Mouse (Mus musculus) c-Kit-positive CD71-positive TER-119-negative erythroid progenitor cells, embryonic 14.5 days (primary cell): ENCODE results near the gene Inca1.

Experiments
- DNase-seq: peaks from one replicate; pipeline ENCODE4 v3.0.0-alpha.2; 2013; ENCODE audit warnings: low read depth

The Inca1 gene

GRCm38 (mm10) chr11:70699722-70700556 is at the start of gene Inca1, which contains the start of gene Kif1c:
Inca1 (minus strand) TSS chr11:70700155.
Kif1c (plus strand) TSS chr11:70700548.
- peak; percentile 80 for DNase-seq

- no peak for DNase-seq
Measured at GRCm38 (mm10) chr11:70747876-70748545, 48.1 kb upstream of the Inca1 start.

DNA sequence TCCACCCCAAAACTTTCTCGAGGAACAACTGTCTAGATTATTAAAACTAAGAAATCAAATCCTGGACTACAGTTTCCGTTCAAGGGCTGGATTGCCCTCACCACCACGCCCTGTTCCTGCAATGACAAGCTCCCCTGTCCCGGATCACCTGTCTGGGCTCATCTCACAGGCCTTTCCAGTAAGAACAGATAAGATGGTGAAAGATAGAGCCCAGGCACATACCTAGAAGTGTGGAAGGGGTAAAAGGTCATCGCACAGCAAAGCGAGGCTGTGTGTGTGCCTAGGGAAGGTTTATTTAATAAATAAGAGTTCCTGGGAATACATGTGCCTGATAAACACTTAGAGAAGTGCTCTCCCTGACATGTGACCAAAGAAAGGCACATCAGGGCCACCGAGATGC is 45.7 kb upstream of the Inca1 start:
- no peak for DNase-seq

DNA sequence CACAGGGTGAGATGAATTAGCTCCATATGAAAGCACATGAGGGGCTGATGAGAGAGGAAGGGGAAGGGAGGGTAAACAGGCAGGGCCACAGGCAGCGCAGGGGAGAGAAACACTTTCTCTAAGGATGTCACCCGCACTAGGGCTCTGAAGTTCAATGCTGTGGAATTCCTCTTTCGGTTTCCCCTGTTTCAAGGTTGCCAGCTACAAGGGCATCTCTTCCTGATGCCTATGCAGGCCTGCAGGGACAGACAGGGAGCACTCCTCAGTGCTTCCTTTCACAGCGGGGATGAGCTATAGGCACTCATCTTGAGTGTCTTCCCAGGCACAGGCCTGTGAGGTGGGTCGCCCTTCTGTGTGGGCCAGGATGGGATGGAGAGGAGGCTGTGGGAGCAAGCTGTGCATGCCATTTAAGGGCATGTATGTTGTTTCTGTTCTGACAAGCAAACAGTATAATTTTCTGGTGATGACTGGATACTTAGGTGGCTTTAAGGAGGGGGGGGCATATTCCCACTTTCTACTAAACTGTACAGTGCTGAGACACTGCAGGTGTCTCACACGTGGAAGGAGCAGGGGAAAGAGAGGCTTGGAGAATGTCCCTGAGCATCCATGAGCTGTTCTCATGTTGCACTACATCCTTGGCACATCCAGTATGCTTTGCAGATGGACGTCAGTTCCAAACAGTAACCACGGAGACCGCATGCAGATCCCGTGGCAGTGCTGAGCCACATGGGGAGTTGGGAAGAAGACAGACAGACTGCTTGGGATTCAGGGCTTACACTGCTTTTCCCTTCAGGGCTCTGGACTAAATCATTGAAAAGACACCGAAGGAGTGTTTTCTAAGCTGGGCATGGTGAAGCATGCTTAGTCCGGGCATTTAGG is 42.9 kb upstream of the Inca1 start:
- no peak for DNase-seq

DNA sequence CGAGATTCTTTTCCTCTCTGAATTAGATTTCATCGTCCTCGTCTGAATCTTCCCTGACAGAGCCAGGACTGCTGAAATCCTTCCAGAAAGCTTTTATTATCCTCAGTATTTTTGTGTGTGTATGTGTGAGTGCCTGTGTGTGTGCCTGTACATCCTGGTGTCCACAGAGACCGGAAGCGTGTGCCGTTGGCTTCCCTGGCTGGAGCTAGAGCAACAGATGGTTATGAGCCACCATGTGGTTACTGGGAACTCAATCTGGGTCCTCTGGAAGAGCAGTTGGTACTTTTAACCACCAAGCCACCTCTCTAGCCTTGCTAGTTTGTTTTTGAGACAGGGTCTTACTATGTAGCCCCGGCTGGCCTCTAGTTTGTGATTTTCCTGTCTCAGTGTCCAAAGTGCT is 42.2 kb upstream of the Inca1 start:
- no peak for DNase-seq

DNA sequence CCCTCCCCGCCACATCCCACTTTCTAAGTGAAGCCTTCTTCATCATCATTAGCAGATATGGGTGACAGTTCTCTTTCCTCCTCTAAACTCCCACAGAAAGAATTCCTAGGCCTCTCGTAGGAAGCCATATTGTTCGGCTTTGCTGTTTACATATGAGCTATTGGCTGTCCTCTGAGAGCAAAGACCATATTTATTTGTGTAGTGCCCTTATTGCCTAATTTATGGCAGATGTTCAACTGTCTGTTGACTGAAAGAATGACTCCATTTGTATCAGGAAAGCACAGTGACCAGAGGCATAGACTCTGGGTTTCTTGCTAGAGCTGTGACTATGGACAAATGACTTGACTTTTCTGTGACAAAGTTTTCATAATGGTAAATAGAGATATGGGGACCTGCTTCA is 41.6 kb upstream of the Inca1 start:
- no peak for DNase-seq

- no peak for DNase-seq
Measured at GRCm38 (mm10) chr11:70737749-70738148, 37.8 kb upstream of the Inca1 start.

- no peak for DNase-seq
Measured at GRCm38 (mm10) chr11:70733256-70733655, 33.3 kb upstream of the Inca1 start.

DNA sequence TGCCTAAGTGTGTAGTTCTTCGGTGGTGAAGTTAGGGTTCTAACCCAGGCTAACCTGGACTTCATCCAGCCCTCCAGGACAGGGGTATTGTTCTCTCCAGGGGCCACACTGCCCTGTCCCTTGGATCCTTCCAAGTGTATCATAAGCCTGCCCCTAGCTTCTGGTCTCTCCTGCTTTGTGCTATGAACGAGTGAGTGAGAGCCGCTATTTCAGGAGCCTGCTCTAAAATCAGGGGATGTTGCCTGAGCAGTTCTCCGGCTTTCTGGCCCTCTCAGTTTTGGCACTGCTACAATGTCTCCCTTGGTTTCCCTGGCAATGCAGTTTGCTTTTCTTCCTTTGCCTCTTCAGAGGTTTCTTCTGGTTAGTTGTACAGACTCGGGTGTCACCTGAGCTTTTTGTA is 31.2 kb upstream of the Inca1 start:
- no peak for DNase-seq

DNA sequence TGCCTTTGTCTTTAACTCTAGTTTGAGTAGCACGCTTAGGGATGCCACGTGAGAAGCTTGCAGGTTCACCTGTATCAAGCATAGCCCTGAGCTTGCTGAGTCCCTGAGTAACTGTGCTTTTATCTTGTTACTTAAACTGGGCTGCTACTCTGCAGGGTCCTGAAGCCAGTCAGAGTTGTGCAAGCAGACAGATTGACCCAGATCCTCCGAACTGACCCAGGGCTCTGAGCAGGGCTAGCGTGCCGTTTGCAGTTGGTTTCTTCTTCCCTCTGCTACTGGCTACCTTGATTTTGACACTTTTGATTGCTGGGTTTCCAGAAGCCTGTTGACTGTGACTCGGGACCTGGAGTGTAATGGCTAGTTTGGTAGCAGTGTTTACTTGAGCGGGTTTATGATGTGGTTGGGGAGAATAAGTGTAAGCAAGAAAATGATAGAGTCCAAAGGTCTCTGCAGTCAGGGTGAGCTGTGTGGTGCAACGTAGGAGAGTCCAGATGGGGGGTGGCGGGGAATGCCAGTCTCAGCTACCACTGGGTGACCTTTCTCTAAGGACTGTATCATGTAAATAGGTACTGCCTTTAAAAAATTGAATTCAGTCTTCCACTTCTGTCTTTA is 30.6 kb upstream of the Inca1 start:
- no peak for DNase-seq

- no peak for DNase-seq
Measured at GRCm38 (mm10) chr11:70727385-70727784, 27.4 kb upstream of the Inca1 start.

DNA sequence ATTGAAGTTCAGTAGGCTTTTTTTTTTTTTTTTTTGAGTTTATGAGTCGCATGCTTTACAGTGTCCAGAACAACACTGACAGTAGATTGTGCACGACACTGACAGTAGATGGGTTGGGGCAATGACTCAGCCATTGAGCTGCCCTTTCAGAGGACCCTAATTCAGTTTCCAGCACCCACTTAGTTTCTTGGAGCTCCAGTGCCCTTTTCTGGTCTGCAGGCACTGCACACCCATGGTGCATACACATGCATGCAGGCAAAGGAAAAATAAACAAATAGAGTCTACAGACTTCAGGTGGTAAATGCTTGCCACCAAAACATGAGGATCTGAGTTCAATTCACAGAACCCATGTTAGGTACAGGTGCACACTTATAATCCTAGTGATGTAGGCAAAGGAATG is 26.6 kb upstream of the Inca1 start:
- DNase-seq, result no peak

DNA sequence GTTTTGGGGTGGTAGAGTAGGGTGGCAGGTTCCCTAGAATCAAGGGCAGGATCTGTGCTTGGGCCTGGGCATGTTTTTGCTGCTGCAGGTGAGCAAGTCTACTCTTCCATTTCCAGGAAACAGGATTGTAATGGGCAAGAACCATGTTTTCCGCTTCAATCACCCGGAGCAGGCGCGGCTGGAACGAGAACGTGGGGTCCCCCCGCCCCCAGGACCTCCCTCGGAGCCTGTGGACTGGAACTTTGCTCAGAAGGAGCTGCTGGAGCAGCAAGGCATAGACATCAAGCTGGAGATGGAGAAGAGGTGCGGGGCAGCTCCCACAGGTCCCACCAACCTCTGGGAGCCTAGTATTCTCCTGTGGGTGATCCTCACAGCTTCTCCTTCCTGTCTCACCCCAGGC is 24.8 kb upstream of the Inca1 start:
- no peak for DNase-seq

DNA sequence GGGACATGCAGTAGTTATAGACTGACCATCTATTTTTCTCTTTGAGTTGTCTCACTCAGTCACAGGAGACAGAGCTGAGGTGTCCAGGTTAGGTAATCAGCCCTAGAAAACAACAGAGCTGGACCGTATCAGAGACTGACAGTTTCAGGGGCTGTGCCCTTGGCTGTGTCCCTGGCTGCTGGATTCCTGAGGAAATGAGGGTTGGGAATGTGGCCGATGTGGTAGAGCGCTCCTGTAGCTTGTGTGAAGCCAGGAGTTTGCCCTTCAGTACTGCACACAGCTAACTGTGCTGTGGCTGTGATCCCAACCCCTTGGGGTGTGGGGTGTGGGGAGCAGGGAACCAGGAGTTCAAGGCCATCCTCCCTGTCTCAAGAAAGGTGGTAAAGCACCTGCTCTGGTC is 21.1 kb upstream of the Inca1 start:
- DNase-seq, result no peak

DNA sequence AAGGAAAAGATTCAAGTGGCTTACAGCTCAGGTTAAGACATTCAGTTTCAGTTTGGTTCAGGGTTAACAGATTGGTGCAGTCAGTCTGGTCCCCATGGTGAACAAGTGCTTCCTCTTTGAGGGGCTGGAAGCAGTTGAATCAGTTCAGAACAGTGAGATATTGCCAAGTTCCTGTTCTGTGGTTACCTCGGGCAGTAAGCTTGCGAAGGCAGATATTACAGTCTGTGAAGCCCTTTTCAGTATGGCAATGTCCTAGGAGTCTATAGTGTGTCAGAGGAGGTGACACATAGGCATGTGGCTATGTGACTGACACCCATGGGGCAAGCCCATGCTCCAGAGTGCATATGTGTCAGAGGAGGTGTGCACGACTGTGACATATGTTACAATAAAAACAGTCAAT is 20.6 kb upstream of the Inca1 start:
- no peak for DNase-seq

DNA sequence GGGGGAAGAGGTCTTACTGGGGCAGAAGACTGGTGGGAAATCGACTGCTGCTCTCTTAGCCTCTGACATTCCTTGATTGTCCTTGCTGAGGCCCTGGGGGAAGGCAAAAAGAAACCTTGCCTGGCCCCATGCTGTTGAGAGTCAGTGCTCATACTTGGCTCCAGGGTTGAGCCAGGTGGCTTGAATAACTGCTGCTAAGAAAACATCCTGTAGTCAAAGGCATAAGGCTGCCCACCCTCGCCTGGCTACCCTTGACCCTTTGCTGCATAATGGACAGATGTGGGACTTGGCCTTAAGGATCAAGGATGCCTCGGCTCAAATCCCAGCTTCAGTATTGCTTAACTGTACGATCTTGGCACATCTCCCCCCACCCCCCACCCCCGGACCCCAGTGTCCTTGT is 18.5 kb upstream of the Inca1 start:
- no peak for DNase-seq

GRCm38 (mm10) chr11:70715832-70716231 is 15.9 kb upstream of the Inca1 start:
- no peak for DNase-seq

DNA sequence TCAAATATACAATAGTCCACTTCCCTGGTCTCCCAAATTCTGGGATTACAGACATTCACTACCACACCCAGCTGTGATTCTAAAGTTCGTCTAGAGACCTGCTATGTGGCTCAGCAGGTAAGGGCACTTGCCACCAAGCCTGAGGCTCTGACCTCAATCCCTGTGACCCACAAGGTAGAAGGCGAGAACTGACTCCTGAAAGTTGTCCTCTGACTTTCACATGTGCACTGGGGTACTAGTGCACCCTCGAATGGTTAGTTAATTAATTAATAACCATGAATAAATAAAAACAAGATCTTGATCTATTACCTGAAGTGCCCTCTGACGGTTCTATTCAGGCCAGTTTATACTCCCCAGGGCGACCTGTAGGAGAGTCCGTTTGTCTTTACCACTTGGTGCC is 13.3 kb upstream of the Inca1 start:
- DNase-seq, result no peak

- no peak for DNase-seq
Measured at GRCm38 (mm10) chr11:70711026-70711425, 11.1 kb upstream of the Inca1 start.

DNA sequence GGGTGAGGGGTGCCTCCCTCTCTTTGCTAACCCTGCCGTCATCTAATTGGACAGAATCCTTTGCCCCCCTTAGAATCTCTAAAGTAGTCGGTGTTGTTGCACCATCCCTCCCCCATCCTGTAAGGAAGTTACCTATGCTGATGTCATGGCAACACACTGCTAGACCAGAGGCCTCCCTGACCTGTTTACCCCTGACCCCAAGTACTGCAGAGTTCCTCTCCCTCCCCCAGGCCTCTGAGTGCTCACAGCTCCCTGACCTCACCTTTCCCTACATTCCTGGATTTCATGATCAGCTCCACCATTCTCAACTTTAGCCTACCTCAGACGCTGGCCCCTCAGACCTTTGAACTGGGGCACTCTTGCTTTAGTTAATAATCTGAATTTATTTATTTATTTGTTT is 6.2 kb upstream of the Inca1 start:
- no peak for DNase-seq

DNA sequence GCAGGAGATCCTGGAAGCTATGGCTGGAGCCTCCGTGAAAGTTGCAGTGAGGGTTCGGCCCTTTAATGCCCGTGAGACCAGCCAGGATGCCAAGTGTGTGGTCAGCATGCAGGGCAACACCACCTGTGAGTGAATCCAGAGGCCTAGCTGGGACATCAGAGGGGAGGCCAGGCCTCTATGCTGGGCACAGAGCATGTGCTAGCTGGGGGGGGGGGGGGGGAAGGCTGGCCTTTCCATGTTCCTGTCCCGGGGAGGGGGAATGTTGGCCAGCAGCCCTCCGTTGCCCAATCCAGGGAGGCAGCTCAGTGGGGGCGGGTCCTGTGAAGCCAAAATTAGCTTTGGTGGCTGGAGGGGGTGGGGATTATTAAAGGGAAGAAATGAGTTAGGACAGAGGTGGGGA is 2.8 kb upstream of the Inca1 start:
- DNase-seq, result no peak
